Mouse (Mus musculus) C2C12 (cell line): ENCODE results near the gene Abhd12. TPM values are rescaled to one million over a fixed set of nuclear protein-coding genes. Genes with fewer than 3 reads are reported as not detected.

Source experiments
- H3K27me3 ChIP-seq: one replicate; pipeline ENCODE4 v1.6.1; 2011; ENCODE audit not compliant: control insufficient read depth, insufficient read depth, insufficient read length
- H3K36me3 ChIP-seq: one replicate; pipeline ENCODE4 v1.6.1; 2011; ENCODE audit not compliant: control insufficient read depth, insufficient read depth
- H3K4me3 ChIP-seq: one replicate; pipeline ENCODE4 v1.5.1; 2011; ENCODE audit warnings: mild to moderate bottlenecking, control low read depth; ENCODE audit not compliant: poor library complexity, insufficient read depth, severe bottlenecking
- H3K79me2 ChIP-seq: one replicate; pipeline ENCODE4 v1.6.1; 2011; ENCODE audit not compliant: control insufficient read depth, insufficient read depth
- H3K79me3 ChIP-seq: one replicate; pipeline ENCODE4 v1.6.1; 2011; ENCODE audit warnings: low read depth, control low read depth
- H3ac ChIP-seq: one replicate; pipeline ENCODE3; 2011; ENCODE audit warnings: low read depth; ENCODE audit not compliant: control insufficient read depth, insufficient read length
- CEBPB ChIP-seq: IDR thresholded peaks from one replicate; pipeline ENCODE4 v1.6.1; 2011; ENCODE audit warnings: low read depth, mild to moderate bottlenecking, control low read depth, moderate library complexity
- CTCF ChIP-seq: IDR thresholded peaks from one replicate; pipeline ENCODE4 v1.5.1; 2011; ENCODE audit not compliant: control insufficient read depth, insufficient read depth, insufficient read length
- FOSL1 ChIP-seq: IDR thresholded peaks from one replicate; pipeline ENCODE4 v1.8.0; 2011; ENCODE audit warnings: mild to moderate bottlenecking, low read length; ENCODE audit not compliant: poor library complexity, insufficient read depth, severe bottlenecking
- MAX ChIP-seq: IDR thresholded peaks from one replicate; pipeline ENCODE4 v1.6.1; 2011; ENCODE audit warnings: mild to moderate bottlenecking, control low read depth
- MYOD1 ChIP-seq: IDR thresholded peaks from one replicate; pipeline ENCODE4 v1.6.1; 2011; ENCODE audit warnings: low read depth; ENCODE audit not compliant: control insufficient read depth, insufficient read length
- MYOG ChIP-seq: IDR thresholded peaks from one replicate; pipeline ENCODE4 v1.6.1; 2011; ENCODE audit not compliant: control insufficient read depth, insufficient read length; ENCODE audit errors: extremely low read depth
- USF1 ChIP-seq: IDR thresholded peaks from one replicate; pipeline ENCODE4 v1.6.1; 2011; ENCODE audit warnings: low read depth, mild to moderate bottlenecking, control low read depth, moderate library complexity
- polyA plus RNA-seq: library from polyadenylated mRNA; unstranded; fragments of >200 nt; fragmentation: generic; extraction: Trizol; gene quantifications from one replicate; pipeline ENCODE4 v1.2.1, GENCODE M21; 2012; ENCODE audit warnings: missing spikeins

The Abhd12 gene
- polyA plus RNA-seq, 1 experiment, result 62.7 TPM

DNA sequence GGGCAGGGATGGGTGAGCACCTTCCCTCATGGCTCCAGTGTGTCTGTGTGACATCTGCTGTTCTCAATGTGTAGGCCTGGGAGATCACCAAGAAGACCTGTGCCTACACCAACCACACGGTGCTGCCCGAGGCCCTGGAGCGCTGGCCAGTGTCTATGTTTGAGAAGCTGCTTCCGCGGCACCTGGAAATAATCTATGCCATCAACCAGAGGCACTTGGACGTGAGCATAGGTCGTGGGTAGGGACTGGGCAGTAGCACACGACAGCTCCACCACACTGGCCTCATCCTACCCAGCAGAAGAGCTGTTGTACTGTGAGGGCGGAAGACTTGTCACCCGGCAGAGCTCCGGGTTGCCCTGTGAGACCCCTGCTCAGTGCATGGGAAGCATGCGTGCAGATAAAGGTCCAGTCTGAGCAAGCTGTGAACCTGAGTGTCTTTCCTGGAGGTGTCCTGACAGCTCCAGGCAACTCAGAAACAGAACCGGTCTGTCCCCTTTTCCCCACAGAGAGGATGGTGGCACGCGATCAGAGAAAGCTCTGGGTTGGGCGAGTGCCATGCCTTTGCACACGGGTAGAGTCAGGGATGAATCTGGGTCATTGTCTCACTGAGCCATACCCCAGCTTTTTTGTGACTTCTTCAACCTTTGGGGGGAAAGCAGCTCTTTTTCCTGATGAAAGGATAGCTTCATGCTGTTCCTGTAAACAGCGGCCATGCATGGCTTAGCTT lies 87.7 kb downstream of the Abhd12 start:
- Histone ChIP-seq H3K27me3 (no peaks in the 10 kb centered on the region), H3K36me3 (peaks cover 54% of the 10 kb centered on the region), H3ac (no peak overlapping the region), H3K79me3 (no peaks in the 10 kb centered on the region), H3K4me3 (no peak overlapping the region), H3K79me2 (no peaks in the 10 kb centered on the region)
- TF ChIP-seq MYOD1, result no peak
- TF ChIP-seq USF1, result no peak
- TF ChIP-seq CTCF, result no peak
- no peak for TF ChIP-seq FOSL1
- no peak for TF ChIP-seq CEBPB
- TF ChIP-seq MYOG, result no peak
- TF ChIP-seq MAX, result no peak

- peaks cover 45% of the 10 kb centered on the region for H3K36me3 ChIP-seq
- H3ac ChIP-seq, result no peak overlapping the region
- H3K79me2 ChIP-seq, result no peaks in the 10 kb centered on the region
- H3K27me3 ChIP-seq, result no peaks in the 10 kb centered on the region
- no peak for TF ChIP-seq CEBPB
- TF ChIP-seq MYOD1, result no peak
- TF ChIP-seq FOSL1, result no peak
- no peak for TF ChIP-seq USF1
- no peak for TF ChIP-seq CTCF
- TF ChIP-seq MAX, result no peak
- TF ChIP-seq MYOG, result no peak
- H3K4me3 ChIP-seq, result no peak overlapping the region
- H3K79me3 ChIP-seq, result no peaks in the 10 kb centered on the region
These were observed 91.7 kb downstream of the Abhd12 start for GRCm38 (mm10) chr2:150812816-150813215.

DNA sequence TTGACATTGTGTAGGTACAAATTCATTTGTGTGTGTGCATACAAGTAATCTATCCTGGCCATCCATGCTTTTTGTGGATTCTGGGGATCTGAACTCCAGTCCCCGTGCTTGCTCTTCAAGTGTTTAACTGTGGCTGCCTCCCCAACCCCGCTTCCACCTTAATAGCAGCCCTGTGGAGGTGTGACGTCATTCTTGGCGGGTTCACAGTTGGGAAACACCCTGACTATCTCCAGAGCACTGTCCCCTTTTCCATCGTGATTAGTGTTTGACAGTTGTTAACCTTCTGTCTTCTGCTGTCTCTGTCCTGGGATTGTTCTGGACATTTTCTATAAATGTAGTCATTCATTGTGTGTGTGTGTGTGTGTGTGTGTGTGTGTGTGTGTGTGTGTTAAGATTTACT lies 93.9 kb downstream of the Abhd12 start:
- Histone ChIP-seq H3K36me3 (peaks cover 37% of the 10 kb centered on the region), H3K79me2 (no peaks in the 10 kb centered on the region), H3K79me3 (no peaks in the 10 kb centered on the region), H3ac (no peak overlapping the region), H3K4me3 (no peak overlapping the region), H3K27me3 (no peaks in the 10 kb centered on the region)
- TF ChIP-seq MYOD1 (no peak), MAX (no peak), USF1 (no peak), CEBPB (no peak), MYOG (no peak), CTCF (no peak), FOSL1 (no peak)

GRCm38 (mm10) chr2:150808812-150809211 lies 95.7 kb downstream of the Abhd12 start:
- Histone ChIP-seq H3K79me3 (no peaks in the 10 kb centered on the region), H3ac (no peak overlapping the region), H3K4me3 (no peak overlapping the region), H3K79me2 (no peaks in the 10 kb centered on the region), H3K36me3 (peaks cover 36% of the 10 kb centered on the region), H3K27me3 (no peaks in the 10 kb centered on the region)
- TF ChIP-seq CEBPB, result no peak
- no peak for TF ChIP-seq MYOD1
- TF ChIP-seq USF1, result no peak
- no peak for TF ChIP-seq CTCF
- TF ChIP-seq MYOG, result no peak
- no peak for TF ChIP-seq FOSL1
- TF ChIP-seq MAX, result no peak

GRCm38 (mm10) chr2:150808381-150808780 lies 96.2 kb downstream of the Abhd12 start:
- TF ChIP-seq CEBPB, result no peak
- no peak for TF ChIP-seq MAX
- TF ChIP-seq MYOG, result no peak
- Histone ChIP-seq H3K4me3 (no peak overlapping the region), H3K79me2 (no peaks in the 10 kb centered on the region), H3K36me3 (peaks cover 38% of the 10 kb centered on the region), H3ac (no peak overlapping the region), H3K79me3 (no peaks in the 10 kb centered on the region), H3K27me3 (no peaks in the 10 kb centered on the region)

GRCm38 (mm10) chr2:150803035-150803434 lies 101.5 kb downstream of the Abhd12 start:
- Histone ChIP-seq H3K36me3 (peaks cover 26% of the 10 kb centered on the region), H3K79me3 (no peaks in the 10 kb centered on the region), H3K4me3 (no peak overlapping the region), H3K79me2 (no peaks in the 10 kb centered on the region), H3ac (no peak overlapping the region), H3K27me3 (no peaks in the 10 kb centered on the region)
- TF ChIP-seq FOSL1, result no peak
- TF ChIP-seq USF1, result no peak
